Mouse (Mus musculus) duodenum, adult 2 months (tissue): ENCODE data around the gene Lyzl4. TPM values are rescaled to one million over a fixed set of nuclear protein-coding genes. Genes with fewer than 3 reads are reported as not detected.

Experiments
- polyA plus RNA-seq: library from polyadenylated mRNA; depleted of rRNA; stranded (reverse); fragments of >200 nt; gene quantifications from 2 replicates; pipeline ENCODE4 v1.2.3, GENCODE M21; 2012; ENCODE audit warnings: low replicate concordance; rRNA removed

The Lyzl4 gene
- 0.19 TPM in 1 of 2 replicates, not detected in the other for polyA plus RNA-seq

GRCm38 (mm10) chr9:121642001-121642400 lies at the start of gene Lyzl4:
TSS of gene Lyzl4 (minus strand) at chr9:121642096.

GRCm38 (mm10) chr9:121642401-121643181 lies 695 bp upstream of the Lyzl4 start, which contains the start of gene Vipr1:
TSS of gene Vipr1 (plus strand) at chr9:121642716.

Other genes starting within 250 kb of the Lyzl4 start
- gene Cck, start 146.4 kb downstream of the Lyzl4 start, polyA plus RNA-seq = 244 and 468 TPM in 2 replicates
- 47.6 and 112 TPM in 2 replicates for gene Vipr1, start 620 bp upstream of the Lyzl4 start, polyA plus RNA-seq
- gene Sec22c, start 63.4 kb upstream of the Lyzl4 start, polyA plus RNA-seq = 26.9 and 64.4 TPM in 2 replicates
- 10.8 and 21.9 TPM in 2 replicates for gene Ss18l2, start 68.2 kb upstream of the Lyzl4 start, polyA plus RNA-seq
- gene Nktr, start 77.1 kb upstream of the Lyzl4 start, polyA plus RNA-seq = 15.7 and 24.4 TPM in 2 replicates
- 7.4 and 9.3 TPM in 2 replicates for gene Zfp651, start 117.2 kb upstream of the Lyzl4 start, polyA plus RNA-seq
- 0.04 TPM in 1 of 2 replicates, not detected in the other for gene Klhl40, start 135.5 kb upstream of the Lyzl4 start, polyA plus RNA-seq
- gene Hhatl, start 150.4 kb upstream of the Lyzl4 start, polyA plus RNA-seq = 6.4 and 7.4 TPM in 2 replicates
- 0.09 TPM in 1 of 2 replicates, not detected in the other for gene Ccdc13, start 197.4 kb upstream of the Lyzl4 start, polyA plus RNA-seq
- gene Higd1a, start 216.3 kb upstream of the Lyzl4 start, polyA plus RNA-seq = 5.6 and 14.9 TPM in 2 replicates